Mouse (Mus musculus): ENCODE data around the gene Frmpd2. TPM values are rescaled to one million over a fixed set of nuclear protein-coding genes. Genes with fewer than 3 reads are reported as not detected.

Frmpd2 gene
- total RNA-seq, 2 experiments from 2014 or later = not detected

DNA sequence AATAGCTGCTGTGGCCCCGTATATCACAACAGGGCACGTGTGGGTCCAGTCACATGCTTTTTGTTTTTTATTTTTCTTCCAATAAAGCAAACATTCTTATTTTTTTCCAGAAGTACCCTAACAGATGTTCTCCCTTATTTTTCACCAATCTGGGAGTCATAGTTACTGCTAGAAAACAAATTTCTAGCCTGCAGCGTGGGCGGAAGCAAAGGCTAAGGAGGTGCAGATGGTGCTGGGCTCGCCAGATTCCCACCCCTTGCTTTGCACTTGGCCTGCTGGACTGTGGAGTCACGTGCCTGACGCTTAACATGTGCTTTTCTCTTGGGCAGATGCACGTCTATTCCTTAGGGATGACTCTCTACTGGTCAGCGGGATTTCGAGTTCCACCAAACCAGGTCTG is 29.1 kb downstream of the Frmpd2 start:
- no peak for ATAC-seq (replicated peaks; ENCODE audit: low FRiP score, low TSS enrichment, poor library complexity, severe bottlenecking)

DNA sequence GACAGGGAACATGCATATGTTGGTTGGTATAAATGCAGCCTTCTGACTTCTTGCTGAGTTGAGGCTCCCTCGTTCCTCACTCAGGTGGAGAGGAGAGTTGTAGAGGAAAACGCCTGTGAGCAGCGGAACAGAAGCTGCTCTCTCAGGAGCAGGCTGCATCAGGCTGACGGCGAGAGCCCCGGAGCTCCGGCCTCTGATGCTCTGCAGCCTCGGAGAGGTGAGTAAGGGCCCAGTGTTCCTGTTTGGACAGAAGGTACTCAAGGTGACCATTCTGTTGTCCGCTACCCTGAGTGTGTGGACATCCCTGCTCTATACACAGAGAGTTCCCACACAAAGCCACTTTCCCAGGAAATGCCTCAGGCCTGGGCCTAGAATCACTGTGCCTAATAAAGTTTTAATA is 31.8 kb downstream of the Frmpd2 start:
- no peak for ATAC-seq (replicated peaks; ENCODE audit: low FRiP score, low TSS enrichment, poor library complexity, severe bottlenecking)

DNA sequence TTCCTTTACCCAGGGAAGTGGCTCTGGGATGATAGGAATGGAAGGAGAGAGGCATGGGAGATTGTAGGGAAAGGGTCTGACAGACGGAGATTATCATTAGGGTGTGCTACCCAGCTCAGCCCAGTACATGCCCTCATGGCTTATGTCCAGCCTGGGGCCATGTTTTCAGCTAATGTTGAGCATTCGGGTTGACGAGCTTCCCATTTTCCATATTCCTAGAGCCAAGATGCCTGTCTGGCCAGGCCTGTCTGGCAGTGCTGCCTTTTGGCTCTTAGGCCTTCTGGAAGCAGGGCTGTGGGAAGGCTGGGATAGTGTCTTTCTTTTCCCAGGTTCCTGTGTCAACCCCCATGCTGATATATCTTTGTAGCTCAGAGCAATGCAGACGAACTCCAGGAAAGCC is 35.2 kb downstream of the Frmpd2 start:
- no peak for ATAC-seq (replicated peaks; ENCODE audit: low FRiP score, low TSS enrichment, poor library complexity, severe bottlenecking)

DNA sequence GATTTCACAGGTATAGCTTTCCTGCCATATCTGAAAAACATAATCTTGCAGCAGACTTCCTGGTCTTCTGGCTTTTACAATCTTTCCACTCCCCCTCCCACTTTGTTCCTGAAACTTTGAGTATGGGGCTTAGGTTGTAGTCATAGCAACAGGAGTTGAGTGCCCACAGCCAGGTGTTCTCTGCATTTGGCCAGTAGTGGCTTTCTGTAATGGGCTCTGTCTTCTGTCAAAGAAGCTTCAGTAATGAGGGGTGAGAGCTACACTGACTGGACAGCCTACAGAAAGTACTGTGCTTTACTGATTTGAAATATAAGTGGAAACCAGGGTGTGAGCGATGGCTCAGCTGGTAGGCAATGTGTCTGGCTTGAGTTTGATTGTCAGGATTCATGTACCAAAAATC is 37.2 kb downstream of the Frmpd2 start:
- ATAC-seq (replicated peaks; ENCODE audit: low FRiP score, low TSS enrichment, poor library complexity, severe bottlenecking) = no peak

DNA sequence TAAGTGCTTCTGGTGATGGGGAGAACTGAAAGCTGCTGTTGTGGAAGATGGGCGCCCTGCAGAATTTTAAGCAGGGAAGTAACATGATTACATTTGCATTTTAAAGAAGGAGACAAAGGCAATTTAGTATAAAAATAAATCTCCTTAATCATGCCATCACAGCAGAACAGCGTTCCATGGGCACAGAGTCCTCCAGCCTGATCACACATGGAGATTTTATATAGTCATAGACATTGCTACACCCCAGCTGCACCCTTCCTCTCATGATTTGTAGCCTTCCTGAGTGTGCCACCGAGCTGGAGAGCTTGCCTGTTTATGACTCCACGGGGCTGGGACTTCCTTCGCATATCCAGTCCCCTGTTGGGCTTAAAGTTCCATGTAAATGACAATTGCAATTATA is 42.4 kb downstream of the Frmpd2 start:
- ATAC-seq (replicated peaks; ENCODE audit: low FRiP score, low TSS enrichment, poor library complexity, severe bottlenecking) = no peak

DNA sequence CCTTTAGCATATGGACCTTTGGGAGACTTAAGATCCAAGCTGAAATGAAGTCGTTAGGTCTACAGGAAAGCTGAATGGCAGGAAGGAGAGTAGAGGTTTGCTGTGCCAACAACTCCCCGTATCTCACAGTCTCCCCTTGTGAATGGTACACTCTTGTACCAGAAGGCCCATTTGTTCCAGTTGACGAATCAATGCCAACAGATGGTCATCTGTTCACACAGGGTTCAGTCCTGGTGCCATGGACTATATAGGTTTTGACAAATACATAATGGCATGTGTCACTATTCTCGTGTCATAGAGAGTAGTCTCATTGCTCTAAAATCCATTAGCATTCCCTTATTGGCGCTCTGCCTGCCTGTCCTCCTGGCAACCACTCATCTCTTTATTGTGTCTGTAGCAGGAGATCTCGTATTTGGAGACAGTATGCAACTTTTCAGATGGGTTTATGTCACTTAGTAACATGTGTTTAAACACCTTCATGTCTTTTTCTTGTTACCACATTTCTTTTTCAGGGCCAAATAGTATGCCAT is 43.3 kb downstream of the Frmpd2 start:
- ATAC-seq (replicated peaks; ENCODE audit: low FRiP score, low TSS enrichment, poor library complexity, severe bottlenecking) = no peak

DNA sequence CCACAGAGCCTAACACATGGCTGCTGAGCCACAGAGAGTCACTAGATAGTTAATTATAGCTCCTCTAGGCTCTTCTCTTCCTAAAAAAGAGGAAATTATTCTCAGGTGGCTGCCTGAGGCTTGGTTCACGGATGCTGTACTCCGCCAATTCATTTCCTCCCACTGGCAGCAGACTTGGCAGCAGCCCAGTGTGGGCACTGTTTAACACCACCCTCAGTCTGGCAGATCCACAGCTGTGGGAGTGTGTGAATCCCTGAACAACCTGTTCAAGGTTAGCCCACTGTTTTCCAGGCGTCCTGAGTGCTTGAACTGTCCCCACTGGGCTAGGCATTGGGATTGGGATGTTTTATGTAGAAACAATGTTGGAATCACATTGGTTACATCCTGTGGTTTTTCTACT is 50.0 kb downstream of the Frmpd2 start:
- ATAC-seq (replicated peaks; ENCODE audit: low FRiP score, low TSS enrichment, poor library complexity, severe bottlenecking) = no peak

DNA sequence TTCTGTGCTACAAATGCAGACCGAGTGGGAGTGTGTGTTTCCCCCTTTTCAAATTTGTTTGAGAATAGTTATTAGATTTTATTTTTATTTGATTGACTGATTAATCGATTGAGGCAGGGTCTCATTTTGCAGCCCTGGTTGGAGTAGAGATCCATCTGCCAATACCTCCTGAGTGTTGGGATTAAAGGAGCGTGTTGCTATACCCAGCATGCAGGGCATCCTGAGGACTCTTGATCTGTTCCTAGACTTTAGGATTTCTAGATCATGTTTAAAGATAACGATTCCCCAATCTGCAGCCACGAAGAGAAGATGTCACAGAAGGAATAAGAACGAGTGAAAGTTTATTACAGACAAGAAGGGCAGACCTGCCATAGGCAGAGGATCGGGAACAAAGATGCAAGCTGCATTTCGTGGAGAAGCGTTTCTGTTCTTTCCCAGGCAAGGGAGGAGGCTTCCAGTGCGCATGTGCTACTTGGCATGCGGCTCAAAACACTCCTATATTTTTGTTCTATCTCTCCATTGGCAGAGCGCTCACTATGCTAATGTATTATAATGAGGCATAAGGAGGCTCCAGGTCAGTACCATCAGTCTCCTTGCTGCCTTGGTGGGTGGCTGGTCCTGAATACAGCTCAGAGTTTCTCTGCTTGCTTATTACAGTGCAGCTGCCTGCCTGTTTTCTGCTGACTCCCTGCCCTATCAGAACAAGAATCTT is 53.9 kb downstream of the Frmpd2 start:
- no peak for ATAC-seq (replicated peaks; ENCODE audit: low FRiP score, low TSS enrichment, poor library complexity, severe bottlenecking)

DNA sequence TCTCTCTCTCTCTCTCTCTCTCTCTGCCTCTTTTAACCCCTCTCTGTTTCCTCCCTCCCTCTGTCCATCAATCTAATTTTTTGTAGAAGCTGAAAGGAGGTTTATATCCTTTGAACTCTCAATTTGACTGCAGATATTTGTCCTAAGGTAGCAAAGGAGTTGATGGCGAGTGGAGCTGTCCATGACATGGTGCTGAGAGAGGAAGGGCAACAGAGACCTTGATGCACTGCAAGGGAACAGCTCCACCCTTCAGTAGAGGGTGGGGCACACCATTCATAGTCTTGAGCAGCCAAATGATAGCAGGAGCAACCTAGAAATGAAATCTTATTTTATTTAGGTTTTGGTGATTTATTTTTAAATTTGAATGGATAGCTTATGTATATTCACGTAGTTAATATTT is 55.1 kb downstream of the Frmpd2 start:
- ATAC-seq (replicated peaks; ENCODE audit: low FRiP score, low TSS enrichment, poor library complexity, severe bottlenecking) = no peak

DNA sequence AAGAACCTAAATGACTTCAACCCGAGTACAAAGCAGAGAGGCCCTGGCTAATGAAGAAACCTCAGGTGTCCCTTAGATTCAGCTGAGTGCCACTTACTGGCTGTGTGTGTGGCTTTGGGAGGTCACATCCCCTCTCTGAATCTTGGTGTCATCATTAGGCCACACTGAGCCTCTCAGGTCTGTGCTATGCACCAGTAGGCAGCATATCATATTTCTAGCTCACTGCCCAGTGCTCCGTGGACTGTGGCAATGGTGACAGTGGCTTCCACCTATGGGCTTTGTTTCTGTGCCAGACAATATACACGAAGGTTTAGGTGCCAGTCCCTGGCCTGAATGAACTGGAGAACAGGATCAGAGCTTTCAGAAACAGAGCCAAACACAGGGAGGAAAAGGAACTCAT is 56.4 kb downstream of the Frmpd2 start:
- ATAC-seq (replicated peaks; ENCODE audit: low FRiP score, low TSS enrichment, poor library complexity, severe bottlenecking) = no peak

DNA sequence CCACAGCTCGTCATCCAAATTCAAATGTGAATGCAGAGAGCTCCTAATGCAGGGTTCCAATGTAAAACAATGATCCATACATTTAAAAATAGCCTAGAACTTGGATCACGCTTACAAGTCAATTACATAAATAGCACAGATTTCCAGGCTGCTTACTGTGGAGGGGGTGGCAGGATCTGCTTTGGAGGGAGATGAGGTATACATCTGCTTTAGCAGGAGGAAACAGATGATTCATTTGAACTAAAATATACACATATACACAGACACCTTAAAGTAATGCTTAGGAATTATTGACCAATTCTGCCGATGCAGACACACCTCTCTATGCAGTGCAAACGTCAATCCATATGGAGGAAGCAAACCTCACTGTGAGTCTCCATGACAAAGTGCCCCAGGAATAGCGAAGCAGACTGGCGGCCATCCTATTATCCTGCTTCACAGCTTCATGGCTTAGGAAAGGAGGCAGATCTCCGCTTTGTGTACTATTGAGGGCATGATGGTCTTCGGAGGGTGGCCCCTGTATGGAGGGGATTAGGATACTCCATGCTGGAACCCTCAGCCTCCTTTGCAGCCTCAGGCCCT is 59.9 kb downstream of the Frmpd2 start:
- ATAC-seq (replicated peaks; ENCODE audit: low FRiP score, low TSS enrichment, poor library complexity, severe bottlenecking) = no peak

DNA sequence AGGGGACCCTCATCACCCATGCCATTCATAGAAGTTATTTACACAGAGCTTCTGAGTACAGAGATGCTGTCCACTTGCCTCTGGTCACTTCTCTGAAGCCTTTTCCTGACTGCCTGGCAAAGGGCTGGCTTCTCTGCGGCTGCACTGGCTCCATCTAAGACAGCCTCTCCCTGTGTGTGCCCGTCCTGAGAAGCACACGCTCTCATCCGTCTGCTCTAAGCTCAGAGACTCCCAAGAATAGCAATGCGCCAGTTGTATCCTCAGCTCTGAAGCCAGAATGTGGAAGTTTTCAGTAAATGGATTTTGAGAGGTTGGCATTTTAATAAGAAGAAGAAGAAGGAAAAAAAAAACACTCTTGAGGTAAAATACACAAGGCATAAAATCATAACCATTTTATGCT is 61.3 kb downstream of the Frmpd2 start:
- ATAC-seq (replicated peaks; ENCODE audit: low FRiP score, low TSS enrichment, poor library complexity, severe bottlenecking) = no peak

DNA sequence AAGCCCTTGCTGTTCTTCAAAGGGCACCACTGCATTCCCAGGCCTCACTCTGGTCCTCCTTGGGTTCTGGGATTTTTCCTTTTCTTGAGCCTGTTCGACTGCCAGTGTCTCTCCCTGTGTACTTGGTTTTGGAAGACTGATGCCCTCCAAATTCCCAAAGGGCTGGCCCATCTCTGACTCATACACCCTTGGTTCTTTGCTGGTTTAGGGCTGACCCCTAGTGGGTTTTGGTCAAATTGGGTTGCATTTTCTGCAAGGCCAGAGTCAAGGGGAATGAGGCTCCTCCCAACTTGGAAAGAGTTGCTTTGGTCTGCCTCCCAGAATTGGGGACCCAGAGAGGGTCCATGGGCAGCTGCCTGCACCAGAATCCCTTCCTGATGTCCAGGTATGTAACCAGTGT is 62.0 kb downstream of the Frmpd2 start:
- no peak for ATAC-seq (replicated peaks; ENCODE audit: low FRiP score, low TSS enrichment, poor library complexity, severe bottlenecking)

DNA sequence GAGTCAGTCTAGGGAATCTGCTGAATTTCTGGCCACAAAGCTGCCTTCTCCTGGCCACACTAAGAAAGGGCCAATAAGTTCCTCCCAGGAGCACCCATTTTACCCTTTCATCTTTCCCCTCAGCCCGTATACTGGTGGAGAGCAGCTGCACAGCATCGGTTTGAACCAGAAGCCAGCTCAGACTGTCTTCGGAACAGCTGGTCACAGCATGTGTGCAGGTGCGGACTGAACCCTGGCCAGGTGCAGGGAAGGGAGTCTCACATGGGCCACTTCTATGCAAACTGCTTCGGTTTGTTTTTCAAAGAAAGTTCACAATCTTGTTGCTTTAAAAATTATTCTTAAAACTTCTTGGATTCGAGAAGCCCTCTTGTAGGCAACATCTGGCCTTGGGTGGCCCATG is 63.8 kb downstream of the Frmpd2 start:
- no peak for ATAC-seq (replicated peaks; ENCODE audit: low FRiP score, low TSS enrichment, poor library complexity, severe bottlenecking)

DNA sequence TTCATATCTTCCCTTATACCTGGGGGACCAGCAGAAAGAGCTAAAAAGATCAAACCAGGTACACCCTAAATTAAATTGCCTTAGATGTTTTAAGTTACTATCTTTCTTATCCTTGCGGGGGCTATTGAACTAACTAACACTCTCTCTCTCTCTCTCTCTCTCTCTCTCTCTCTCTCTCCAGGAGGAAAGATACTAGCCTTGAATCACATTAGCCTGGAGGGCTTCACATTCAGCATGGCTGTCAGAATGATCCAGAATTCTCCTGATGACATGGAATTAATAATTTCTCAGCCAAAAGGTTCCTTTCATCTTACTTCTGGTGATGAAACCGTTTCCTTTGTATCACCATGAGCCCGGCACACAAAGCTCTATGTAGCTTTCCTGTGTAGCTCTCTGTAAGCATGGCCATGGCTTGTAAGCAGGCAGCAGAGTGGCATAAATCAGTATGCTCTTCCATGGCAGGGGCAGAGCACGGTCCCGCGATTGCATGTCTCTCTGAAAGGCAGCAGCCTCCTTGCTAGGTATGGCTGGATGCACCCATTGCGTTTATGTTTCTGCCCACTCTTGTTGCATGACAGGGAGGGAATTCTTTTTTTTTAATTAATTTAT is 68.2 kb downstream of the Frmpd2 start:
- no peak for ATAC-seq (replicated peaks; ENCODE audit: low FRiP score, low TSS enrichment, poor library complexity, severe bottlenecking)

DNA sequence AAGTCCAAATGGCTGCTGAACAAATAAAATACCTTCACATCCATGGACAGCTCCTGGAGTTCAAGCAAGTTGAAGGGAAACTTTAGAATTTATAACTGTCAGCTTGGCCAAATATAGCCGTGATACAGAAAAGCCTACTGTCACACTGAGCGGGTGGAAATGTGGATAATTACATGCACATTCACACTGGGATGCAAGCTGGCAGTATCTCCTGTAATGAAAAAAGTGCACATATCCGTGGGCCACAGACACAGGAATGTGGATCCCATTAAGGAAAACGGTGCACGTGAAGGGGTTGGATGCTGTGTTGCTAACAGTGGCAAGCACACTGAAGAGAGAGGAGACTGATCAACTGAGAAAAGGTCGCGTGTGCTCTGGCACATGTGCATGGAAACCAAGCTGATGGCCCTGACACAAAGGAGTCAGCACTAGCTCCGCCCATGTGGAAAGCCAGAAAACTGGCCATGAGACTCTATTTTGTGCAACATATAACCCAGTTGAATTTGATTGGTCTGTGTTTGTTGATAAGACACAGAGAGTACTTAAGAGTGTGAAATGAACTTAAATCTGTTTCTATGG is 74.2 kb downstream of the Frmpd2 start:
- ATAC-seq (replicated peaks; ENCODE audit: low FRiP score, low TSS enrichment, poor library complexity, severe bottlenecking) = no peak

DNA sequence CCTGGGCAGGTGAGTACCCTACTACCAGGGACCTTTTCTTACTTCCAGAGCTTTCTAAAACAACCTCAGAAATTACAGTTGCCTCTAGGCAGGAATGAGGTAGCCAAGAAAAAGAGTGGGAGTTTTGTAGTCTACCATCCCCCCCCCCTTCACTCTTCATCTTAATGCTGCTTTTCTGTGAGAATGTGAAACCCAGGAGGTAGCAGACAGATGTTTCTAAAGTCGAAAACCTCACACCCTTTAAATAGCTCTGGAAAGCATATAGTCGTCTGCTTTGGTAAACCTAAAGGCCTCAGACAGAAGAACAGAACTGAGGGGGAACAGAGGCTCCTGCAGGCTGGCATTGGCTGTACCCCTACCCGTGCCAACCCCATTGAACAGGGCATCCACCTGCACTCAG is 77.2 kb downstream of the Frmpd2 start:
- ATAC-seq (replicated peaks; ENCODE audit: low FRiP score, low TSS enrichment, poor library complexity, severe bottlenecking) = no peak

DNA sequence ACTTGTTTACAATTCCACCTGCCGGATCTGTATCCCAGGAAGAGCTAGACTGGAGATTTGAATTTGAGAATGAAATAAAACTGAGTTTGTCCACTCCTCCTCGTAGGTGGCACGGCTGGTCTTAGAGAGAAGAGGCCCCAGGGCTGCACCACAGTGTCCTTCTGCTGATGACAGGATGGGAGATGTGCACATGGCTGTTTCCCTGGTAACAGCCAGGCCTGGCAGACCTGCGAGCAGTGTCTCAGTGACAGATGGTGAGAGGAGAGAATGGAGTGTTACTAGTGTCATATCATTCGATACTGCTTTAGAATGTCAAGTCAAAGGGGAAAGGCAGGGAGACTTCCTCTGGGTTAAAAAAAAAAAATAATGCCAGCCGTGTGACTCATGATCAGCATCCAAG is 78.4 kb downstream of the Frmpd2 start:
- no peak for ATAC-seq (replicated peaks; ENCODE audit: low FRiP score, low TSS enrichment, poor library complexity, severe bottlenecking)

DNA sequence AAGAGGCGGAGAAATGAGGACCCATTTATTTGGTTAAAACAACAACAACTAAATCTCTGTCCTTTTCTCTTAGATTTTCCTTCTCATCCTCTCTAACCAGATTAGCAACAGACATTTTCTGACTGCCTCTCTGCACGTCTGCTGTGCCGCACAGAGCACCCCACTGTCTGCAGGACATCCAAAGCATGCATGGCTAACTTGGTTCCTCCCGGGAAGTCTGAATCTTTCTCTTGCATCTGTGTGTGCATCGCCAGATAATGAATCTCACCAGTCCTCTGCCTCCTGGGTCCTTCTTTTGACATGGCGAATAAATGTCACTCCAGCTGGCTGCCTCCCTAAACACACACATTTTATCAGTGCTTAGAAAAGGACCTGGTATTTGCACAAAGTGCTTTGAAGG is 99.2 kb downstream of the Frmpd2 start:
- ATAC-seq (replicated peaks; ENCODE audit: low FRiP score, low TSS enrichment, poor library complexity, severe bottlenecking) = no peak

DNA sequence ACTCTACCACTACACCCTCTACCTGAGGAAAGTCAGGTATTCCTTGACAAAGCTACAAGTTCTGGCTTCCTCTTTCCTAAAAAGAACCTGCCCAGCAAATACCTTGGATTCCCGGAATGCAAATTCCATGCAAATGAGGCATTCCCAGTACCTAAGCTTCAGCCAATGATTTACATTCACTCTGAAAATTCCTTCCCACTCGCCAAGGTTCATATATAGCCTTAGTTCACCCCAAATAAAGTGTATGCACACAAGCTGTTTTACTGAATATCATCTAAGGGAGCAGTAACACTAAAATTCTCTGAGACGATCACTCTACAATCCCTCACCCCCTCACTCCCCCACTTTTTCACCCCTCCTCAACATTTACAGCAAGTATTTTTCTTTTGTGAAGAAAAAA is 102.1 kb downstream of the Frmpd2 start:
- no peak for ATAC-seq (replicated peaks; ENCODE audit: low FRiP score, low TSS enrichment, poor library complexity, severe bottlenecking)
